Comparison of ENCODE assay signal across 11 mouse cellular contexts in the genomic region with DNA sequence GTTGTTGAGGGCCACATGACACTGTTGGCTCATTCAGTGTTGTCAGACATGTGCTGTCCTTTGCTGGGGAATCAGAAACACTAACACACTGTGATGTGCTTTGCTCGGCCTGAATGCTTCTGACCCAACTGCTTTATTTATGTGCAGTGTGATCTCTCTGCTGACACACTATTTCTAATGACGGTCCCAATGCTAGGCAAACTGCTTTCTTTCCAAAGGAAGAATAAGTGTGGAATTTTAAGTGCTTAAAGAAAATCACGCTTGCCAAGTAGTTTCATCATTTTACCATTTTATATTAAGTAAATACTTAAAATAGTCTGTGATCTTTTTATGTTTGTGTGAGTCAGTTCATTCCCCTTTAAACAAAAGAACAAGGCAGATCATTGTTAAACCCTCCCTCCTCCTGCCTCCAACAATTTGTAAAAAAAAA. TPM values are rescaled to one million over a fixed set of nuclear protein-coding genes. Genes with fewer than 3 reads are reported as not detected.
DNase-seq lines count a peak whose midpoint lies in the region; ATAC-seq and TF ChIP-seq lines count a peak whose summit lies in the region.
"Had no signal": no experiment of that assay in that cellular context is flagged by ENCODE, and none has a peak within 500 bp of the region (broad histone marks: within the 10 kb centered on the region; RNA-seq: fewer than 3 reads in every experiment).

No protein-coding gene starts in this region.

- no peaks in the 10 kb centered on the region for H3K27me3 ChIP-seq in heart, embryonic 12.5 days (replicated peaks)

- H3K27ac ChIP-seq in heart, embryonic 12.5 days (ENCODE audit: poor library complexity, severe bottlenecking), result no peak overlapping the region

- H3K4me3 ChIP-seq in heart, embryonic 12.5 days, result no peak overlapping the region
- H3K4me3 ChIP-seq: erythroblast, embryonic 14.5 days had no signal

- peaks cover 15% of the 10 kb centered on the region for H3K36me3 ChIP-seq in heart, embryonic 12.5 days

- DNase-seq in heart, adult 11 months, result peak; percentile 89
- DNase-seq in layer of hippocampus, adult 9-11 months, result peak; percentile 66
- DNase-seq in layer of hippocampus, adult 9-10 months (ENCODE audit: low spot score), result no peak
- peak; percentile 13 for DNase-seq in 3134 (ENCODE audit: extremely low read depth, insufficient read length, low spot score)
- DNase-seq in brain, embryonic 14.5 days (ENCODE audit: low read depth), result peak; percentile 8
- no peak for DNase-seq in cerebellum, adult 8-10 months
- DNase-seq in kidney, postnatal 14 days, result no peak
- DNase-seq: kidney, adult 11 months; liver had no signal

- 57% methylated on average over 3 of the region's 3 CpGs for WGBS in heart, embryonic 12.5 days

- no peak overlapping the region for H3K4me2 ChIP-seq in heart, embryonic 12.5 days

- no peaks in the 10 kb centered on the region for H3K9me3 ChIP-seq in heart, embryonic 12.5 days (replicated peaks)

- no peak for TF ChIP-seq CTCF in brain, embryonic 14.5 days (IDR thresholded peaks at IDR 0.05; ENCODE audit: borderline replicate concordance, extremely low read depth, insufficient read depth, insufficient read length)

- no peak overlapping the region for H3K9ac ChIP-seq in heart, embryonic 12.5 days

- H3K4me1 ChIP-seq in heart, embryonic 12.5 days (replicated peaks), result peaks cover 18% of the 10 kb centered on the region

- no peak for ATAC-seq in heart, embryonic 12.5 days (ENCODE audit: insufficient number of reproducible peaks, low FRiP score)

- TF ChIP-seq POLR2A in brain, embryonic 14.5 days (IDR thresholded peaks at IDR 0.05; ENCODE audit: borderline replicate concordance, extremely low read depth, insufficient read depth, insufficient read length, poor library complexity, severe bottlenecking), result no peak

RNA-seq across cellular contexts. Expression of gene Cpeb2, which starts 15.0 kb away (rescaled TPM):
- polyA plus RNA-seq in heart, embryonic 12.5 days (2016; fragmentation: Nextera tagmentation; extraction: Ambion mirVana), result 7.5 and 8.6 TPM in 2 replicates
- polyA plus RNA-seq in brain, embryonic 14.5 days (2012; rRNA removed), result 22.5 and 36.3 TPM in 2 replicates

Comparison
In these comparisons a context has a peak if more than half of its experiments do, and no peak if none do; other contexts are left out.
1. DNase-seq: peak in heart, adult 11 months (single experiment), layer of hippocampus, adult 9-11 months (single experiment), 3134 (single experiment) and brain, embryonic 14.5 days (single experiment); none in layer of hippocampus, adult 9-10 months (single experiment), cerebellum, adult 8-10 months (single experiment) and kidney, postnatal 14 days (single experiment).